Mouse (Mus musculus) spleen, adult 2 months (tissue): ENCODE measurements around the gene Csnk1e.

Source experiments
- CTCF ChIP-seq: fragments of 200-500 bp; IDR thresholded peaks from 2 replicates; pipeline ENCODE4 v1.5.1; 2011; ENCODE audit warnings: mild to moderate bottlenecking, inconsistent platforms; ENCODE audit not compliant: insufficient read depth, insufficient read length, insufficient replicate concordance; ENCODE audit errors: extremely low read depth
- POLR2A ChIP-seq: fragments of 200-500 bp; IDR thresholded peaks from 2 replicates; pipeline ENCODE4 v1.6.1; 2011; ENCODE audit warnings: low read depth, low read length, inconsistent platforms

- TF ChIP-seq CTCF (no peak), POLR2A (no peak)
These were observed at the start of gene Csnk1e for GRCm38 (mm10) chr15:79455106-79455810.
